Mouse (Mus musculus): ENCODE data around the gene Unc13d. TPM values are rescaled to one million over a fixed set of nuclear protein-coding genes. Genes with fewer than 3 reads are reported as not detected.
"Not testable (repeated sequence)": the region's sequence is repeated elsewhere in the genome, so short reads cannot be mapped to it uniquely, and the experiment has no call there.

Gene Unc13d
- total and polyA plus RNA-seq, 3 experiments, result 8.9 to 15.7 (median 14.0) TPM

DNA sequence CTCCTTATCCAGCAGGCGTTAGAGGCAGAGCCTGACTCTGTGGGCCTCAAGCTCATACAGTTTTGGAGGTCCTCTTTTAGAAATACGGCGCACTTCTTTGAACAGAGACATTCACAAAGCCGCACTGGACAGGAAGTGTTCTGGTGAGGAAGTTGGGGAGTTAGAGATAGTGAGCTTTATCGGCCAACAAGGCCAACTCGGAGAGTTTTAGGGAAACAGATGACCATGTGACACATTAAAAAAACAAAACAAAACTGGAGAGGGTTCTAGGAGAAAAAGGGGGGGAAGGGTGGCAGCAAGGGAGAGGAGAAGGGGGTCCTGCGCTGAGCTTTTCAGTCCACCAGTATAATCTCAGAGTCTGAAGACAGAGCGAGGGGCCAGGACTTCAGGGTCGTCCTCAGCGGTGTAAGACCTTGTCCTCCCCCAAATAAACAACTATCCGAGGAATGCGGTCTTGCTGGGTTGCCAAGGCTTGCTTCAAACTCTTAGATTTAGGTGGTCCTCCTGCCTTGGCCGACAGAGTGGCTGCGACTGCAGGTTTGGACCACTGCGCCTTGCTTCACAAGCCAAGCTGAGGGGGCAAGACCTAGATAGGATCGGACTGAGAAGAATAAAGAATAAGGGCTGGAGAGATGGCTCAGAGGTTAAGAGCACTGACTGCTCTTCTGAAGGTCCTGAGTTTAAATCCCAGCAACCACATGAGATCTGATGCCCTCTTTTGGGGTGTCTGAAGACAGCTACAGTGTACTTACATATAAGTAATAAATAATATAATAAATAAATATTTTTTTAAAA is 16.2 kb upstream of the Unc13d start:
- H3K9ac ChIP-seq (ENCODE audit: insufficient read depth, low read depth), result no peak overlapping the region
- H3K4me2 ChIP-seq (ENCODE audit: insufficient read depth, low read depth, poor library complexity, severe bottlenecking), result no peak overlapping the region
- H3K9me3 ChIP-seq (replicated peaks; ENCODE audit: low read length), result peaks cover 5% of the 10 kb centered on the region
- H3K27ac ChIP-seq (ENCODE audit: insufficient read depth, low read depth), result no peak overlapping the region
- H3K4me3 ChIP-seq (replicated peaks in 1 of 3; ENCODE audit: low read depth in 2 of 3, low read length in 2 of 3, poor library complexity in 1 of 3), result no peak overlapping the region
- TF ChIP-seq HCFC1 (IDR thresholded peaks at IDR 0.05; ENCODE audit: low read depth, low read length), result no peak
- H3K4me1 ChIP-seq (ENCODE audit: control insufficient read depth in 1 of 2, insufficient read depth in 2 of 2), result no peaks in the 10 kb centered on the region
- dilution Hi-C loops (cut with MboI; ENCODE audit: extremely low pct_ligation_motif_present, extremely low pct_unique_long_range_greater_than_20kb, low sequenced_read_pairs) (no loop called here), in situ Hi-C loops (cut with MboI; ENCODE audit: low pct_ligation_motif_present, low pct_unique_long_range_greater_than_20kb, low sequenced_read_pairs) (no loop called here)
- no peaks in the 10 kb centered on the region for H3K79me2 ChIP-seq (replicated peaks; ENCODE audit: control insufficient read depth, extremely low read depth, insufficient read depth, poor library complexity, severe bottlenecking)
- DNase-seq (ENCODE audit: extremely low read depth), result no peak
- H3K36me3 ChIP-seq (replicated peaks in 1 of 2; ENCODE audit: control insufficient read depth in 1 of 2, insufficient read depth in 1 of 2, low read length in 1 of 2), result no peaks in the 10 kb centered on the region
- H3K27me3 ChIP-seq (replicated peaks), result peaks cover under 1% of the 10 kb centered on the region

DNA sequence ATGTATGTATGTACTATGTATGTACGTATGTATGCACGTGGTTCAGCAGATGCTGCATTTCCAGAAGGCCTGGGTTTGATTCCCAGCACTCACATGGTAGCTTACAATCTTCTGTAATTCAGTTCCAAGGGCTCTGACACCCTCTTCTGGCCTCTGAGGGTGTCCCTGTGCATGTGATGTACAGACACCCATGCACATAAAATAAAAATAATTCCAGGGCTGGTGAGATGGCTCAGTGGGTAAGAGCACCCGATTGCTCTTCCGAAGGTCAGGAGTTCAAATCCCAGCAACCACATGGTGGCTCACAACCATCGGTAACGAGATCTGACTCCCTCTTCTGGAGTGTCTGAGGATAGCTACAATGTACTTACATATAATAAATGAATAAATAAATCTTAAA is 15.2 kb upstream of the Unc13d start:
- H3K9me3 ChIP-seq (replicated peaks; ENCODE audit: low read length); H3K4me1 ChIP-seq (ENCODE audit: control insufficient read depth in 1 of 2, insufficient read depth in 2 of 2); H3K79me2 ChIP-seq (replicated peaks; ENCODE audit: control insufficient read depth, extremely low read depth, insufficient read depth, poor library complexity, severe bottlenecking); H3K27me3 ChIP-seq (replicated peaks); H3K4me3 ChIP-seq (replicated peaks in 1 of 3; ENCODE audit: low read depth in 2 of 3, low read length in 2 of 3, poor library complexity in 1 of 3); dilution Hi-C loops (cut with MboI; ENCODE audit: extremely low pct_ligation_motif_present, extremely low pct_unique_long_range_greater_than_20kb, low sequenced_read_pairs); H3K9ac ChIP-seq (ENCODE audit: insufficient read depth, low read depth); in situ Hi-C loops (cut with MboI; ENCODE audit: low pct_ligation_motif_present, low pct_unique_long_range_greater_than_20kb, low sequenced_read_pairs); H3K27ac ChIP-seq (ENCODE audit: insufficient read depth, low read depth); H3K4me2 ChIP-seq (ENCODE audit: insufficient read depth, low read depth, poor library complexity, severe bottlenecking); H3K36me3 ChIP-seq (replicated peaks in 1 of 2; ENCODE audit: control insufficient read depth in 1 of 2, insufficient read depth in 1 of 2, low read length in 1 of 2); DNase-seq (ENCODE audit: extremely low read depth): not testable (repeated sequence)

DNA sequence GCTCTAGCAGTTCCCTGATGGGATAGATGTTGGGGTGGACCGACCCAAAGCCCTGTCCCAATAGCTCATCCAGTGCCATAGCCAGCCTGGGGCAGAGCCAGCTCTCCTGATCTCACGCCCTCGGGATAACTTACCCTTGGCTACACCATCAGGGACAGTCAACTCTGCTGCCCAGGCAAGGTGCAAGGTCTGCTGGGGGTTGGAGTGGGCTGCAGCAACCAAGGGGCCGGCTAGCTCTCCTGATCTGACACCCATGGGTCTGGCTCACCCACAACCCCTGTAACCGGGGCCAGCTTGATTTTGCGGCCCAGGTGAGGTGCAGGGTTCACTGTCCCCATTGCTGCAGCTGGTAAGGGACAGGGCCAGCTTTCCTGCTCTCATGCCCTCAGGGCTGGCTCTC is 13.8 kb upstream of the Unc13d start:
- no peak overlapping the region for H3K27ac ChIP-seq (ENCODE audit: insufficient read depth, low read depth)
- H3K79me2 ChIP-seq (replicated peaks; ENCODE audit: control insufficient read depth, extremely low read depth, insufficient read depth, poor library complexity, severe bottlenecking), result no peaks in the 10 kb centered on the region
- H3K9ac ChIP-seq (ENCODE audit: insufficient read depth, low read depth), result no peak overlapping the region
- H3K4me3 ChIP-seq (replicated peaks in 1 of 3; ENCODE audit: low read depth in 2 of 3, low read length in 2 of 3, poor library complexity in 1 of 3), result no peak overlapping the region
- H3K4me1 ChIP-seq (ENCODE audit: control insufficient read depth in 1 of 2, insufficient read depth in 2 of 2), result peaks cover 0 to 12% of the 10 kb centered on the region in 2 experiments; a peak in 2 of 4 replicates
- H3K36me3 ChIP-seq (replicated peaks in 1 of 2; ENCODE audit: control insufficient read depth in 1 of 2, insufficient read depth in 1 of 2, low read length in 1 of 2), result no peaks in the 10 kb centered on the region
- H3K4me2 ChIP-seq (ENCODE audit: insufficient read depth, low read depth, poor library complexity, severe bottlenecking), result no peak overlapping the region
- in situ Hi-C loops (cut with MboI; ENCODE audit: low pct_ligation_motif_present, low pct_unique_long_range_greater_than_20kb, low sequenced_read_pairs), result no loop called here
- no peak for TF ChIP-seq MAFK (IDR thresholded peaks at IDR 0.05; ENCODE audit: insufficient replicate concordance, low read length)
- TF ChIP-seq TCF12 (IDR thresholded peaks at IDR 0.05; ENCODE audit: low read depth, low read length), result no peak
- no peak for TF ChIP-seq USF1 (IDR thresholded peaks at IDR 0.05; ENCODE audit: low read depth, low read length)
- no peak for TF ChIP-seq SIN3A (IDR thresholded peaks at IDR 0.05; ENCODE audit: low read length)
- peaks cover 2% of the 10 kb centered on the region for H3K9me3 ChIP-seq (replicated peaks; ENCODE audit: low read length)
- dilution Hi-C loops (cut with MboI; ENCODE audit: extremely low pct_ligation_motif_present, extremely low pct_unique_long_range_greater_than_20kb, low sequenced_read_pairs), result no loop called here
- DNase-seq (ENCODE audit: extremely low read depth), result no peak
- no peaks in the 10 kb centered on the region for H3K27me3 ChIP-seq (replicated peaks)

DNA sequence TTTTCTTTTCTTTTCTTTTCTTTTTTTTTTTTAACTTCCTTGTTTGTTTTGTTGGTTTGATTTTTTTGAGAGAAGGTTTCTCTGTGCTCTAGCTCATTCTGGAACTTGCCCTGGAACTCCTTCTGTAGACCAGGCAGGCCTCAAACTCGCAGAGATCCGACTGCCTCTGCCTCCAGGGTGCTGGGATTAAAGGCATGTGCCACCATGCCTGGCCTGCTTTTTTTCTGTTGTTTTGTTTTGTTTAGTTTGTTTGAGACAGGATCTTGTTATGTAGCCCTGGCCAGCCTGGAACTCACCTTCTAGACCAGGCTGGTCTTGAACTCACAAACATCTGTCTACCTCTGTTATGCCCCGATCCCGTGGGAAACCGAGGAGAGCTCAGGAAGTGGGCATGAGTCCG is 11.8 kb upstream of the Unc13d start:
- dilution Hi-C loops (cut with MboI; ENCODE audit: extremely low pct_ligation_motif_present, extremely low pct_unique_long_range_greater_than_20kb, low sequenced_read_pairs) (no loop called here), in situ Hi-C loops (cut with MboI; ENCODE audit: low pct_ligation_motif_present, low pct_unique_long_range_greater_than_20kb, low sequenced_read_pairs) (loop anchor here (5.0 kb wide), 1 partner anchor 43 kb away; the partner anchor contains the start of gene Trim65)

More for the DNA sequence above, 11.8 kb upstream of the Unc13d start:
- Histone ChIP-seq H3K9ac (ENCODE audit: insufficient read depth, low read depth) (no peak overlapping the region), H3K4me1 (ENCODE audit: control insufficient read depth in 1 of 2, insufficient read depth in 2 of 2) (peaks cover 3 to 29% of the 10 kb centered on the region in 2 experiments), H3K27ac (ENCODE audit: insufficient read depth, low read depth) (no peak overlapping the region), H3K79me2 (replicated peaks; ENCODE audit: control insufficient read depth, extremely low read depth, insufficient read depth, poor library complexity, severe bottlenecking) (peaks cover 16% of the 10 kb centered on the region), H3K9me3 (replicated peaks; ENCODE audit: low read length) (no peaks in the 10 kb centered on the region), H3K4me3 (replicated peaks in 1 of 3; ENCODE audit: low read depth in 2 of 3, low read length in 2 of 3, poor library complexity in 1 of 3) (no peak overlapping the region), H3K36me3 (replicated peaks in 1 of 2; ENCODE audit: control insufficient read depth in 1 of 2, insufficient read depth in 1 of 2, low read length in 1 of 2) (peaks cover 0 to 12% of the 10 kb centered on the region in 2 experiments), H3K27me3 (replicated peaks) (no peaks in the 10 kb centered on the region), H3K4me2 (ENCODE audit: insufficient read depth, low read depth, poor library complexity, severe bottlenecking) (no peak overlapping the region)
- TF ChIP-seq NELFE (IDR thresholded peaks at IDR 0.05; ENCODE audit: low read depth, low read length), result no peak
- TF ChIP-seq MAZ (IDR thresholded peaks at IDR 0.05; ENCODE audit: low read depth, low read length), result no peak
- TF ChIP-seq MXI1 (IDR thresholded peaks at IDR 0.05; ENCODE audit: low read depth, low read length), result no peak
- no peak for TF ChIP-seq KAT2A (IDR thresholded peaks at IDR 0.05; ENCODE audit: insufficient replicate concordance, low read length)
- no peak for TF ChIP-seq POLR2AphosphoS2 (IDR thresholded peaks at IDR 0.05; ENCODE audit: low read depth, low read length)
- TF ChIP-seq PAX5 (IDR thresholded peaks at IDR 0.05; ENCODE audit: low read length), result no peak
- TF ChIP-seq MAX (IDR thresholded peaks at IDR 0.05; ENCODE audit: low read length), result no peak
- TF ChIP-seq TCF12 (IDR thresholded peaks at IDR 0.05; ENCODE audit: low read depth, low read length), result no peak
- no peak for TF ChIP-seq SIN3A (IDR thresholded peaks at IDR 0.05; ENCODE audit: low read length)
- no peak for TF ChIP-seq JUND (conservative IDR thresholded peaks at IDR 0.05; ENCODE audit: low read depth, low read length)
- no peak for TF ChIP-seq ZKSCAN1 (IDR thresholded peaks at IDR 0.05; ENCODE audit: borderline replicate concordance, low read depth, low read length)
- DNase-seq (ENCODE audit: extremely low read depth), result no peak
